Mouse (Mus musculus) lung, embryonic 16.5 days (tissue): ENCODE results near the gene Atl2. TPM values are rescaled to one million over a fixed set of nuclear protein-coding genes. Genes with fewer than 3 reads are reported as not detected.

Source experiments
- ATAC-seq: fragments of 200-750 bp; cut with Nextera tagmentation; 2 replicates; pipeline ENCODE4 v1.8.0; 2017; ENCODE audit warnings: low read depth, mild to moderate bottlenecking, moderate library complexity
- H3K27ac ChIP-seq: fragments of 300-500 bp; sonication (generic); 2 replicates; pipeline ENCODE4 v1.5.1; 2014; ENCODE audit warnings: mild to moderate bottlenecking, control low read depth, low read length
- H3K27me3 ChIP-seq: fragments of 300-500 bp; sonication (generic); 2 replicates; pipeline ENCODE4 v1.6.1; 2014; ENCODE audit warnings: low read depth, low read length, mixed read lengths; ENCODE audit not compliant: control insufficient read depth, insufficient read depth
- H3K36me3 ChIP-seq: fragments of 300-500 bp; sonication (generic); 2 replicates; pipeline ENCODE4 v1.6.1; 2014; ENCODE audit warnings: low read length; ENCODE audit not compliant: control insufficient read depth, insufficient read depth
- H3K4me1 ChIP-seq: fragments of 300-500 bp; sonication (generic); replicated peaks from 2 replicates; pipeline ENCODE4 v1.6.1; 2014; ENCODE audit warnings: low read length, mixed read lengths; ENCODE audit not compliant: control insufficient read depth, insufficient read depth
- H3K4me2 ChIP-seq: fragments of 300-500 bp; sonication (generic); 2 replicates; pipeline ENCODE4 v1.6.1; 2014; ENCODE audit warnings: low read depth, low read length, control low read depth
- H3K4me3 ChIP-seq: fragments of 300-500 bp; sonication (generic); 2 replicates; pipeline ENCODE4 v1.5.1; 2014; ENCODE audit warnings: mild to moderate bottlenecking, low read length, control low read depth
- H3K9ac ChIP-seq: fragments of 300-500 bp; sonication (generic); 2 replicates; pipeline ENCODE4 v1.6.1; 2014; ENCODE audit warnings: low read length, control low read depth
- H3K9me3 ChIP-seq: fragments of 300-500 bp; sonication (generic); 2 replicates; pipeline ENCODE4 v1.6.1; 2016; ENCODE audit warnings: low read length; ENCODE audit not compliant: control insufficient read depth
- WGBS: fragments of 180-500 bp; shearing (Covaris S2); extraction: QIAGEN DNeasy Blood & Tissue Kit; methylation state at CpG from one replicate; pipeline ENCODE4 v1.1.7; 2014; 5-methylcytosine and 5-hydroxymethylcytosine counted together
- polyA plus RNA-seq: library from polyadenylated mRNA; unstranded; fragments of >200 nt; fragmentation: Nextera tagmentation; extraction: Ambion mirVana; gene quantifications from 2 replicates; pipeline ENCODE4 v1.2.1, GENCODE M21; 2015

Atl2 gene
- 38.4 and 39.0 TPM in 2 replicates for polyA plus RNA-seq

- Histone ChIP-seq H3K4me2 (peak within 1 kb of the TSS; percentile 95), H3K27me3 (peaks cover 9% of the 10 kb centered on the region; the same call in 1 of the 2 replicates), H3K27ac (peak within 1 kb of the TSS; percentile 97), H3K9me3 (no peaks in the 10 kb centered on the region), H3K4me1 (peaks cover 27% of the 10 kb centered on the region), H3K36me3 (no peaks in the 10 kb centered on the region), H3K9ac (peak within 1 kb of the TSS; percentile 97), H3K4me3 (peak within 1 kb of the TSS; percentile 97)
- ATAC-seq, result peak; percentile 96
- WGBS, result under 1% methylated on average over 48 of the region's 51 CpGs
Measured at GRCm38 (mm10) chr17:79895911-79896423, at the start of gene Atl2. TSS of gene Atl2 (minus strand) at chr17:79896123.

DNA sequence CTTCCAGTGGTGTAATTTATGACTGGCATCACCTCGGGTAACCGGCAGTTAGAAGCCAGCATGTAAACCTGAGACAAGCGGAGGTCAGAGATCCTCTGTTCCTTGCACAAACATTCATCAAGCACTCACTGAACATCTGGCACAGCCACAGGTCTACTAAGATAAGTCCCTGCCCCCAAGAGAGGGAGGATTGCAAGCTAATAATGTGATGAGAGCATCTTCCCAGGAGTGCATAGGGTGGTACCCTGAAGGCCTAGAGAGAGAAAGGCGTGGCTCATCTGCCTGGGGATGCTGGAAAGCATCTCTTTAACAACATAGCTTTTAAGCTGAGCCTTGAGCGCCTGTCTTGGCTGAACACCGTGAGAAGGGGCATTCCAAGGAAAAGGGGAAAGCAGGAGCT is 48.9 kb upstream of the Atl2 start:
- Histone ChIP-seq H3K9me3 (no peaks in the 10 kb centered on the region), H3K4me2 (no peak overlapping the region), H3K4me1 (peaks cover 11% of the 10 kb centered on the region), H3K27ac (no peak overlapping the region), H3K36me3 (no peaks in the 10 kb centered on the region), H3K4me3 (no peak overlapping the region), H3K27me3 (no peaks in the 10 kb centered on the region), H3K9ac (no peak overlapping the region)
- WGBS, result 58% methylated on average over 6 of the region's 6 CpGs
- no peak for ATAC-seq

GRCm38 (mm10) chr17:79942418-79942817 is 46.5 kb upstream of the Atl2 start:
- no peak overlapping the region for H3K9ac ChIP-seq
- no peaks in the 10 kb centered on the region for H3K4me1 ChIP-seq
- H3K27me3 ChIP-seq, result no peaks in the 10 kb centered on the region
- no peaks in the 10 kb centered on the region for H3K36me3 ChIP-seq
- no peak for ATAC-seq
- 62% methylated on average over 5 of the region's 5 CpGs for WGBS
- no peak overlapping the region for H3K27ac ChIP-seq
- no peaks in the 10 kb centered on the region for H3K9me3 ChIP-seq
- H3K4me2 ChIP-seq, result no peak overlapping the region
- H3K4me3 ChIP-seq, result no peak overlapping the region

- Histone ChIP-seq H3K36me3 (no peaks in the 10 kb centered on the region), H3K4me2 (no peak overlapping the region), H3K27ac (no peak overlapping the region), H3K4me3 (no peak overlapping the region), H3K9ac (no peak overlapping the region), H3K27me3 (no peaks in the 10 kb centered on the region), H3K4me1 (0 out of 2 replicates have a peak, but pooled peaks cover 3% of the 10 kb centered on the region), H3K9me3 (no peaks in the 10 kb centered on the region)
- WGBS, result 74% methylated on average over 3 of the region's 3 CpGs
- no peak for ATAC-seq
Measured at GRCm38 (mm10) chr17:79939133-79939532, 43.2 kb upstream of the Atl2 start.

- Histone ChIP-seq H3K9ac (no peak overlapping the region), H3K36me3 (no peaks in the 10 kb centered on the region), H3K4me3 (no peak overlapping the region), H3K4me2 (no peak overlapping the region), H3K27ac (no peak overlapping the region), H3K9me3 (no peaks in the 10 kb centered on the region), H3K27me3 (no peaks in the 10 kb centered on the region), H3K4me1 (0 out of 2 replicates have a peak, but pooled peaks cover 3% of the 10 kb centered on the region)
- 64% methylated on average over 10 of the region's 10 CpGs for WGBS
- ATAC-seq, result no peak
Measured at GRCm38 (mm10) chr17:79937921-79938601, 42.1 kb upstream of the Atl2 start.

DNA sequence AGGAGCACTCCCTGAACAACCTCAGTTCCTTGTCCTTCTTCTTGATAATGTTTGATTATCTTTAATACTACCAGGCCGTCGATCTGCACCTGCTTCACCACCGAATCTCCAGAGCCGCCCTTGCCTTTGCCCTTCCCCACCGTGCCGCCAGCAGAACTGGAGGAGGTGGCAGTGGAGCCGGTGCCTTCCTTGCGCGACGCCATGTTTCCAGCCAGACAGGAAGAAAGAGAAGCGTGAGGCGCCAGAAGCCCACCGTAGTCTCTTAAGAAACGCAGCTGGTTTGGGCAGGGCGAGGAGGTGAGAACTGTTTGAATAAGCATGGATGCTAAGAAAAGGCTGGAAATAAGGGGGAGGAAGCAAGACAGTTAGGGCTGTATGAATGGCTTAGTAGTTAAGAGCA is 38.4 kb upstream of the Atl2 start:
- 86% methylated on average over 15 of the region's 15 CpGs for WGBS
- Histone ChIP-seq H3K4me1 (0 out of 2 replicates have a peak, but pooled peaks cover 3% of the 10 kb centered on the region), H3K27me3 (no peaks in the 10 kb centered on the region), H3K9me3 (no peaks in the 10 kb centered on the region), H3K36me3 (no peaks in the 10 kb centered on the region), H3K9ac (no peak overlapping the region), H3K27ac (no peak overlapping the region), H3K4me3 (no peak overlapping the region), H3K4me2 (no peak overlapping the region)
- no peak for ATAC-seq

DNA sequence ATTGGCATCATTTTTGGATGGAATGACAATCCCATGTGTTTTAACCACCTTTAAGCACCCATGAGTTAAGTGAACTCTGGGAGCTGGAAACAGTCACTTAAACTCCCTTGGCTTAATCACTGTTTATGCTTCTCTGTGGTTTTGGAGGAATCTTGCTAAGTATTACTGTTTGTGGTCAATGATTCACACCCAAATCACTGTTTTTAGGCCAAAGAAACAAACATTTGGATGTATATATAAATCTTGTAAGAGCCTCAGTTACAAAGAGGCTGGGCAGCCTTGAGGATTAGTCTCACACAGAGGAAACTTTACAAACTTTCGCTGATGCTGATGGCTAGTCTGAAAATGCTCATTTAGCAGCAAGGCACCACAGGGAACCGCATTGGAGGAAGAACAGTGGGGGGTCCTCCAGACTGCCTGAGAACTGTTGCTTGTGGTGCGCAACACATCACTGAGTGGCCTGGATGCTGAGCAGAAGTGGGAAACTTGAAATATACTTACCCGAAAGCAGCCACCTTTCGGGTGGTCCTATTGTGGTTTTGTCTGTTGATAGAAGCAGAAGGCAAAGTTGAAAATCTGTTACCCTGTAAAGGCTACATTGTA is 36.9 kb upstream of the Atl2 start:
- no peaks in the 10 kb centered on the region for H3K36me3 ChIP-seq
- no peak overlapping the region for H3K9ac ChIP-seq
- H3K27me3 ChIP-seq, result no peaks in the 10 kb centered on the region
- no peak overlapping the region for H3K27ac ChIP-seq
- ATAC-seq, result no peak
- H3K4me1 ChIP-seq, result 0 out of 2 replicates have a peak, but pooled peaks cover 3% of the 10 kb centered on the region
- 69% methylated on average over 5 of the region's 5 CpGs for WGBS
- no peaks in the 10 kb centered on the region for H3K9me3 ChIP-seq
- no peak overlapping the region for H3K4me2 ChIP-seq
- H3K4me3 ChIP-seq, result no peak overlapping the region

- Histone ChIP-seq H3K27me3 (no peaks in the 10 kb centered on the region), H3K4me1 (no peaks in the 10 kb centered on the region), H3K4me3 (no peak overlapping the region), H3K4me2 (no peak overlapping the region), H3K27ac (no peak overlapping the region), H3K9me3 (no peaks in the 10 kb centered on the region), H3K36me3 (no peaks in the 10 kb centered on the region), H3K9ac (no peak overlapping the region)
- no peak for ATAC-seq
- 79% methylated on average over 2 of the region's 2 CpGs for WGBS
Measured at GRCm38 (mm10) chr17:79927110-79927509, 31.2 kb upstream of the Atl2 start.

DNA sequence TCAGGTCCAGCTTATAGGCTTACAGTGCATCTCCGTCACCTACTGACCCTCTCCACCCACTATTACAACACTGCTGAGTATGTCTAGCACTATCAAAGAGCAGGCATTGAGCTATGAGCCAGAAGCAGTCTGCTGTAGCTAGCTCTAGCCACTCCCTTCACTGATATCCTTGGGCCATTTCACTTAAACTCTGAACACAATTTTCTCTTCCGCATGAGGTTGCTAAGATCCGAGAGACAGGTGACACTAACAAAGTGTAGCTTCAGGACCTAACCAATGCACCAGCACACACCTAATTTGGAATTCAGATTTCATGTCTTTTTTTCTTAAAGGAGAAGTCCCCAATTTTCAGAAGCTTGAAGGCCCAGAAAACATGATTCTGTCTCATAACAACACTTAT is 30.6 kb upstream of the Atl2 start:
- no peaks in the 10 kb centered on the region for H3K36me3 ChIP-seq
- 79% methylated on average over 3 of the region's 3 CpGs for WGBS

More for the DNA sequence above, 30.6 kb upstream of the Atl2 start:
- H3K9me3 ChIP-seq, result no peaks in the 10 kb centered on the region
- no peak overlapping the region for H3K4me2 ChIP-seq
- ATAC-seq, result no peak
- H3K4me3 ChIP-seq, result no peak overlapping the region
- no peaks in the 10 kb centered on the region for H3K4me1 ChIP-seq
- no peaks in the 10 kb centered on the region for H3K27me3 ChIP-seq
- H3K27ac ChIP-seq, result no peak overlapping the region
- H3K9ac ChIP-seq, result no peak overlapping the region
